Mouse (Mus musculus) megakaryocyte, embryonic 14.5 days (primary cell): Measurements from ENCODE around the gene Slc16a10.

Experiments used
- FLI1 ChIP-seq: IDR thresholded peaks from 2 replicates; pipeline ENCODE4 v1.6.1; 2012; ENCODE audit warnings: low read length, inconsistent platforms, mixed read lengths
- GATA1 ChIP-seq: IDR thresholded peaks from 3 replicates; pipeline ENCODE4 v1.6.1; 2012; ENCODE audit warnings: mixed read lengths, low read length, inconsistent platforms, borderline replicate concordance

DNA sequence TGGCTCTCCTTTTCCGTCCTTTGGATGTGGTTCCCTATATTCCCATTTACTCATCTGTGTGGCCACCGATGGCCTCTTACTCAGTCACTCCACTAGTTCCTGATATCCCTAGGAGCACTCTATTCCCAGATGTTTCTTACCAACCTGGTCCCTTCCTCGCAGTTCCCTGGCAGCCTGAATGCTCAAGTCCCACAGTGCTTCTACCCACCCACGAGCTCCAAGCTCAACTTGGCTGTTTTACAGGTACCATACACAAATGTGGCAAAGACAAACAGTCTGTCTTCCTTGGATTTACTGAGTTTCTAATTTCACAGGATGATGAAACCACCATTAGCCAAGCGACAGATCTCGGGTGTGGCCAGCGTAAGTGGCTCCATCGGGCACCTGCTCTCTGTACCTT lies 87.6 kb downstream of the Slc16a10 start:
- TF ChIP-seq GATA1 (no peak), FLI1 (no peak)
